Mouse (Mus musculus) midbrain, embryonic 11.5 days (tissue): ENCODE results near the gene Map1s. TPM values are rescaled to one million over a fixed set of nuclear protein-coding genes. Genes with fewer than 3 reads are reported as not detected.

Experiments used
- ATAC-seq: fragments of 200-750 bp; cut with Nextera tagmentation; 2 replicates; pipeline ENCODE4 v1.8.0; 2017; ENCODE audit warnings: moderate TSS enrichment, moderate library complexity; ENCODE audit not compliant: low FRiP score
- DNase-seq: peaks from one replicate; pipeline ENCODE4 v3.0.0; 2015; ENCODE audit warnings: low spot score; ENCODE audit errors: missing footprints
- H3K27ac ChIP-seq: fragments of 300-500 bp; sonication (generic); 2 replicates; pipeline ENCODE4 v1.5.1; 2014; ENCODE audit warnings: low read depth, low read length
- H3K27me3 ChIP-seq: fragments of 300-500 bp; sonication (generic); 2 replicates; pipeline ENCODE4 v1.6.1; 2014; ENCODE audit warnings: mild to moderate bottlenecking, low read length, moderate library complexity, mixed read lengths; ENCODE audit not compliant: control insufficient read depth, insufficient read depth
- H3K36me3 ChIP-seq: fragments of 300-500 bp; sonication (generic); 2 replicates; pipeline ENCODE4 v1.6.1; 2014; ENCODE audit warnings: mild to moderate bottlenecking, low read length, moderate library complexity, mixed read lengths; ENCODE audit not compliant: control insufficient read depth, insufficient read depth
- H3K4me1 ChIP-seq: fragments of 300-500 bp; sonication (generic); 2 replicates; pipeline ENCODE4 v1.6.1; 2014; ENCODE audit warnings: low read length; ENCODE audit not compliant: control insufficient read depth, insufficient read depth
- H3K4me2 ChIP-seq: fragments of 300-500 bp; sonication (generic); 2 replicates; pipeline ENCODE4 v1.6.1; 2014; ENCODE audit warnings: mild to moderate bottlenecking, moderate library complexity
- H3K4me3 ChIP-seq: fragments of 300-500 bp; sonication (generic); 2 replicates; pipeline ENCODE4 v1.5.1; 2014; ENCODE audit warnings: low read depth, low read length
- H3K9ac ChIP-seq: fragments of 300-500 bp; sonication (generic); 2 replicates; pipeline ENCODE4 v1.6.1; 2014; ENCODE audit warnings: low read length
- H3K9me3 ChIP-seq: fragments of 300-500 bp; sonication (generic); 2 replicates; pipeline ENCODE4 v1.6.1; 2016; ENCODE audit warnings: low read length; ENCODE audit not compliant: control insufficient read depth
- WGBS: fragments of 180-500 bp; shearing (Covaris S2); extraction: QIAGEN DNeasy Blood & Tissue Kit; methylation state at CpG from one replicate; pipeline ENCODE4 v1.1.7; 2014; 5-methylcytosine and 5-hydroxymethylcytosine counted together
- polyA plus RNA-seq: library from polyadenylated mRNA; unstranded; fragments of >200 nt; fragmentation: Nextera tagmentation; extraction: Ambion mirVana; gene quantifications from 2 replicates; pipeline ENCODE4 v1.2.1, GENCODE M21; 2014

The Map1s gene
- polyA plus RNA-seq, 1 experiment from 2014 or later, result 35.4 TPM

DNA sequence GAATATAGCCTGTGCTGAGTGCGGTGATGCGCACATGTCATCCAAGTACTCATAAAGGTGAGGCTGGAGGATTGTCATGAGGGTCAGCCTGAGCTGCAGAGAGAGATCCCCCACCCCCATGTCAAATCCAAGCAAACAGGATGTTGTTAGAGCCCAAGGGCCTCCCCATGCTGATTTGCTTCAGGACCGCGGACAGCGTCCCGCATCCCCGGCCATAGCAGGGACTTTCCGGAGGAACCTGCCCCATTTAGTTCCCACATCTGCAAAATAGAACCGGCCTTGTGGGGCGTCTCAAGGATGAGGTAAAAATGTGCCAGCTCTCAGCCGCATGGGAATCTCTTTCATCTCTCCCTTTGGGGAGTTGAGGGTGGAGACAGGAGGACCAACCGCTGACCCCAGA, 20.1 kb upstream of the Map1s start:
- ATAC-seq (no peak), DNase-seq (peak; percentile 76)
- H3K4me3 ChIP-seq, result no peak overlapping the region
- peaks cover 3% of the 10 kb centered on the region for H3K4me1 ChIP-seq
- H3K9me3 ChIP-seq, result no peaks in the 10 kb centered on the region
- no peak overlapping the region for H3K4me2 ChIP-seq
- H3K27me3 ChIP-seq, result peaks cover under 1% of the 10 kb centered on the region
- no peak overlapping the region for H3K27ac ChIP-seq
- no peaks in the 10 kb centered on the region for H3K36me3 ChIP-seq
- H3K9ac ChIP-seq, result no peak overlapping the region
- 13% methylated on average over 12 of the region's 12 CpGs for WGBS

DNA sequence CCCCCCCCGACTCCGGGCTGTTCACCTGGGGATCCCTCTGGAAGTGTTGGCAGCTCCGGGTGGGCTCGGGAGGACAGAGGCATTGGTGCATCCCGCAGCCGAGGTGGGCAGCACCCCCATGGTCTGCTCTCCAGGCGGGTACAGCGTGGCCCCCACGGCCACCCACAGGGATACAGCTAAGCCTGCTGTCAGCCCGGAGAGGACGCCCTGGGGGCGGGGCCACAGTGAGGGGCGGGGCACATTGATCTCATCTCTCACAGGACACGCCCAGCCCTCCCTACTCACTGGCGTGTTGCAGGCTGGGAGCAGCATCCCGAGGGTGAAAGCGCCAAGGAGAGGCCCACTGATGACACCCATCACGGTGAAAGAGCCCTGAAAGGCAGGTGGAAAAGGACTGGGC, 18.1 kb upstream of the Map1s start:
- Histone ChIP-seq H3K4me1 (peaks cover 9% of the 10 kb centered on the region), H3K4me2 (peak overlapping the region; percentile 16; the same call in 1 of the 2 replicates), H3K9me3 (no peaks in the 10 kb centered on the region), H3K9ac (no peak overlapping the region), H3K4me3 (no peak overlapping the region), H3K36me3 (no peaks in the 10 kb centered on the region), H3K27ac (no peak overlapping the region), H3K27me3 (peaks cover 21% of the 10 kb centered on the region)
- WGBS, result 6% methylated on average over 17 of the region's 18 CpGs
- ATAC-seq (peak; percentile 53; the same call in 1 of the 2 replicates), DNase-seq (peak; percentile 90)

DNA sequence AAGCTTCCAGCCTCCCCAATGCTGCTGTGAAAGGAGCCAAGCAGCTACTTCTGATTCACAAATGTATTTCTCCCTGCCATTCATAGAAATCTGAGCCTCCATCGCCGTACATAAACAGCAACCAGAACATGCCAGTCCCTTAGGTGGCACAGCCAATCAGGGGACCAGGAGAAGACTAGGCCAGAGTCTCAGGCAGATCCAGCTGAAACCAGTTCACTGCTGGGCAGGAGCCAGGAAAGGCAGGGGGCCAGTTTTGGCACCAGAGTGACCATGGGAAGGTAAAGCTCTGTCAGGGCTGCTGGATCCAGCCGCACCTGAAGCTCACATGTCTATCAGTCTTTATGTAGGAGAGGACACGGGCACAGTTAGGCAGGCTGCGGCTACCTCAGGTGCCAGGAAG, 15.1 kb upstream of the Map1s start:
- Histone ChIP-seq H3K36me3 (peaks cover 16% of the 10 kb centered on the region), H3K9ac (no peak overlapping the region), H3K4me3 (no peak overlapping the region), H3K27me3 (peaks cover 36% of the 10 kb centered on the region), H3K9me3 (no peaks in the 10 kb centered on the region), H3K4me2 (no peak overlapping the region), H3K27ac (no peak overlapping the region), H3K4me1 (peaks cover 9% of the 10 kb centered on the region)
- ATAC-seq, result no peak
- WGBS, result 91% methylated on average over 5 of the region's 5 CpGs
- DNase-seq, result no peak

DNA sequence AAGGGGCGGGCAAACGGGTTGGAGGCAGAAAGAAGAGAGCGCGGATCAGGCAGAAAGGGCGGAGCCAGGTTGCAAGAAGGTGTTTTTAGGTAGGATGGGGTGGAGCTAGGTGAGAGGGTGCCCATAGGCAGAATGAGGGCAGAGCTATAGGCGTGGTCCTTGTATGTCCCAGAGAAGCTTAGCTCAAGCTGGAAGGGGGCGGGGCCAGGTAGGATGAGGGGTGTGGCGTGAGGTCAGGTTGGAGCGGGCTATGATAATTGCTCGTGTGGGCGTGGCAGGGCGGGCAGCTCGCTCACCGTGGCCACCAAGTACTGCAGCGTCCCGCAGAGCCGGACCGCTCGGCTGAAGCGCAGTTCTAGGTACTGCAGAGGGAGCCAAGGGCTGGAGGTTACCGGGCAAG, 14.4 kb upstream of the Map1s start:
- H3K4me2 ChIP-seq, result no peak overlapping the region
- ATAC-seq, result no peak
- H3K27ac ChIP-seq, result no peak overlapping the region
- H3K4me1 ChIP-seq, result peaks cover 12% of the 10 kb centered on the region
- H3K9me3 ChIP-seq, result no peaks in the 10 kb centered on the region
- H3K36me3 ChIP-seq, result peaks cover 17% of the 10 kb centered on the region
- H3K9ac ChIP-seq, result no peak overlapping the region
- no peak for DNase-seq
- no peak overlapping the region for H3K4me3 ChIP-seq
- 6% methylated on average over 21 of the region's 21 CpGs for WGBS
- peaks cover 36% of the 10 kb centered on the region for H3K27me3 ChIP-seq

DNA sequence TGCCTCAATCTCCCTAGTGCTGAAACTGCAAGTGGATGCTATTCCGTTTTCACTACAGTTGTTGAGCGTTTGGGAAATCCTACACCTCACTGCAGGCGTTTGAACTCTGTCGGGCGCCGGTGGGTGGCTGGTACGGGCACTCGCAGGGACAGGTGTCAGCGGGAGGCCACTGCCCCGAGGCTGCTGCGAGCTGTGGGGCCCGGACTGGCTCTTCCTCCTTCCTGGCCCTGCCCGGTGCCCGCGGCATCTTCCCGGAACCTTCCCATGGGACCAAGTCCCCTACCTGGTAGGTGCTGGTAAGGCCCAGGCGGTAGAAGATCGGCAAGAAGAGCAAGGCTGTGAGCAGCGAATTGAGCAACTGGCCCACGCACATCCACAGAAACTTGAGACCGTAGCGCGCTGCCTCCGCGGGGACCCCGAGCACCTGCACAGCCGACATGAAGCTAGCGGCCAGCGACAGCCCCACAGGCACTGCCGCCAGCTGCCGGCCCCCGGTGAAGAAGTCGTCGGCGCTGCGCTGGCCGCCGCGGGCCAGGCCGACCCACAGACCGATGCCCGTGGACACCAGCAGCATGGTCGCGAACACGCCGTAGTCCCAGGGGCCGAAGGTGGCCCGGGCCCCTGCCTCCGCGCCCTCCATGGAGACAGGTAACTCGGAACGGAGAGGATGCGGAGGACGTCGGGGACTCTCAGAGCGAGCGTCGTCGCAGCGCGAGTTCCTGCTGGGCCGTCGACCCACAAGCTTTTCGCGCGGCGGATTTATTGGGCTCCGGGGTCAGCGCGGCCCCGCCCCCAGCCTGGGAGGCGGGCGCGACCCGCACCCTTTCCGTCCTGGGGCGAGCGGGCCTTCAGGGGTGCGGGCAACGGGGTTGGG, 13.5 kb upstream of the Map1s start, which contains the start of gene Slc5a5:
Slc5a5 (minus strand) TSS at position 736 of the 874 bp plus-strand sequence.
- no peak within 1 kb of the TSS for H3K27ac ChIP-seq
- WGBS, result 2% methylated on average over 76 of the region's 80 CpGs

DNA sequence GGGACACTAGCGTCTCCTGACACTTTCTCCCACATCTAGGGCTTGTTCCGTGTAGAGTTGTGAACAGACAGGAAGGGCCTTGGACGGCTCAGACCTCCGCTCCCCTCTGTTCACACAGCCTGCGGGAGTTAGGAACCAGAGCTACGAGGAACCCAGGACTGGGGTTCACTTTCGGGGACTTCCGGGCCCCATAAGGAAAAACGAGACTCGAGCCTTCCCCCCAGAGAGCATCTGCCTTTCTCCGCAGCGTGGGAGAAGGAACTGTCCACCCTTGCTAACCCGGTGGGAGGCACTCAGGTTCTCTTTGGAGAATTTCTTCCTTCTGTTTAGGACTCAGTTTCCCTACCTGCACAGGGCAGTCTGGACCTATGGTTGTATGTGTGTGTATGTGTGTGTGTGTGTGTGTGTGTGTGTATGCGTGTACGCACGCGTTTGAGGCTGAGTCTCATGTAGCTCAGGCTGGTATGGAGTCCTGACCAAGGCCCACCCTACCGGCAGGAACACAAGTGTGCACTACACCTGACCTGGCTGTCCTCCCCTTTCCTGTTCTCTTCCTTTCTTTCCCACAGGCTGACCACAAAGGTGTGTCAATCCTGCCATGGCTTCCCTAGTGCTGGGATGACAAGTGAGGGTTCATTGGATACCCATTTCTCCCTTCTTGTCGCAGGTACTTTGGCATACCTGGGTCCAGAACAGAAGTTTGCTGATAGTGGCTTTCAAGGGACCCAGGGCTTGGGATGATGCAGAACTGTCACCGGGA, 12.7 kb upstream of the Map1s start:
- H3K27ac ChIP-seq, result no peak overlapping the region
- WGBS, result 27% methylated on average over 20 of the region's 20 CpGs
- ATAC-seq, result no peak
- peak overlapping the region; percentile 54 for H3K9ac ChIP-seq
- H3K36me3 ChIP-seq, result peaks cover 17% of the 10 kb centered on the region
- H3K27me3 ChIP-seq, result peaks cover 36% of the 10 kb centered on the region
- peaks cover 9% of the 10 kb centered on the region for H3K4me1 ChIP-seq
- no peaks in the 10 kb centered on the region for H3K9me3 ChIP-seq
- peak overlapping the region; percentile 41 for H3K4me2 ChIP-seq
- peak overlapping the region; percentile 22 for H3K4me3 ChIP-seq
- peak; percentile 93 for DNase-seq

More for the DNA sequence above, 13.5 kb upstream of the Map1s start, which contains the start of gene Slc5a5:
- ATAC-seq (no peak), DNase-seq (peak; percentile 93)
- peaks cover 36% of the 10 kb centered on the region for H3K27me3 ChIP-seq
- peak within 1 kb of the TSS; percentile 54 for H3K9ac ChIP-seq
- no peaks in the 10 kb centered on the region for H3K9me3 ChIP-seq
- peaks cover 13% of the 10 kb centered on the region for H3K4me1 ChIP-seq
- peak within 1 kb of the TSS; percentile 22 for H3K4me3 ChIP-seq
- H3K36me3 ChIP-seq, result peaks cover 17% of the 10 kb centered on the region
- H3K4me2 ChIP-seq, result peak within 1 kb of the TSS; percentile 41

DNA sequence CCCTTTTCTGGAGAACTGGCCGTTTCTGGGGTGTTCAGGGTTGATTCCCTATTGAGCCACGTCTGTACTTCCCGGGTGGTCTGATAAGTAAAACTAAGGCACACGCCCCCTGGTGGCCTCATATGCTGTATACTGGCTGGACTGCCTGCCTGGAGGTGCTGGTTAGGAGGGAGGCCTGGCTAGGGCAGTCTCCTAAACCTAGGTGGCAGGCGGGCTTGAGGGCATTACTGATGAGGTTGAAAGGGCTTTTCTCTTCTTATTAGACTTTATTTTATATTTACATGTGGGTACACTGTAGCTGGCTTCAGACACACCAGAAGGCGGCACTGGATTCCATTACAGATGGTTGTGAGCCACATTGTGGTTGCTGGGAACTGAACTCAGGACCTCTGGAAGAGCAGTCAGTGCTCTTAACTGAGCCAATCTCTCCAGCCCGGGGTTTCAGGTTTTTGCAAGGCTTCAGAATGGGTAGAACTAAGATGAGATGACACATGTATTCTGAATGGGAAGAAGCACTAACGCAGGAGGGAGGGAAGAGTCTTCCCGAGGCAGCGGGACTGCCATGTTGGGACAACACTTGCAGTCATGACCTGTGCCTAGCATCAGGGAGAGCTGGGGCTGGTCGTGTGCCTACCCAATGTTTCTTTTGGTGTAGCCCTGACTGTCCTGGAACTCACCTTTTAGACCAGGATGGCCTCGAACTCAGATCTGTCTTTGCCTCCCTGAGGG, 11.9 kb upstream of the Map1s start:
- Histone ChIP-seq H3K27me3 (peaks cover 36% of the 10 kb centered on the region), H3K9ac (no peak overlapping the region), H3K4me2 (no peak overlapping the region), H3K4me3 (no peak overlapping the region), H3K4me1 (peaks cover 13% of the 10 kb centered on the region), H3K36me3 (peaks cover 17% of the 10 kb centered on the region), H3K9me3 (no peaks in the 10 kb centered on the region), H3K27ac (no peak overlapping the region)
- peak; percentile 28 for ATAC-seq
- 27% methylated on average over 12 of the region's 12 CpGs for WGBS
- DNase-seq, result peak; percentile 97

DNA sequence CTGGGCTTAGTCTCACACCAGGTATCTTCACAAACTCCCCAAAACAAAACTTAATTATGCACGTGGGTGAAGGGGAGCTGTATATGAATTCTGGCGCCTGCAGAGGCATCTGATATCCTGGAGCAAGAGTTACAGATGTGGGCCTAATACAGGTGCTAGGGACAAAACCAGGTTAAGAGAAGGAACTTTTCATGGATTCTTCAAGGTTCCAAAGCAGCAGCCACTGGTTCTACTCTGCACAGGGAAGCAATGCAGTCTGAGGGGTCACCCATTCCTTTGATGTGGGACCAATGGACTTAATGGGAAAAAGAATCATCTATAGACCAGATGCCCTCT, 11.4 kb upstream of the Map1s start:
- Histone ChIP-seq H3K4me1 (peaks cover 13% of the 10 kb centered on the region), H3K9me3 (no peaks in the 10 kb centered on the region), H3K36me3 (peaks cover 17% of the 10 kb centered on the region), H3K4me3 (no peak overlapping the region), H3K27ac (no peak overlapping the region), H3K4me2 (no peak overlapping the region), H3K9ac (no peak overlapping the region), H3K27me3 (peaks cover 36% of the 10 kb centered on the region)
- WGBS, result 67% methylated on average over 2 of the region's 2 CpGs
- no peak for ATAC-seq
- peak; percentile 91 for DNase-seq
